Mouse (Mus musculus): ENCODE results near the gene Cav1. TPM values are rescaled to one million over a fixed set of nuclear protein-coding genes. Genes with fewer than 3 reads are reported as not detected.

Gene Cav1
- total RNA-seq, 1 experiment from 2014 or later = not detected

- ATAC-seq (replicated peaks; ENCODE audit: low read depth, poor library complexity, severe bottlenecking) = no peak
These were observed 10.4 kb downstream of the Cav1 start for GRCm38 (mm10) chr6:17316294-17317166.

- no peak for ATAC-seq (replicated peaks; ENCODE audit: low read depth, poor library complexity, severe bottlenecking)
These were observed 11.0 kb downstream of the Cav1 start for GRCm38 (mm10) chr6:17317167-17317524.

GRCm38 (mm10) chr6:17317944-17318343 lies 11.8 kb downstream of the Cav1 start:
- no peak for ATAC-seq (replicated peaks; ENCODE audit: low read depth, poor library complexity, severe bottlenecking)

GRCm38 (mm10) chr6:17321976-17322375 lies 15.8 kb downstream of the Cav1 start:
- ATAC-seq (replicated peaks; ENCODE audit: low read depth, poor library complexity, severe bottlenecking) = no peak

- no peak for ATAC-seq (replicated peaks; ENCODE audit: low read depth, poor library complexity, severe bottlenecking)
These were observed 21.1 kb downstream of the Cav1 start for GRCm38 (mm10) chr6:17327216-17327615.

GRCm38 (mm10) chr6:17329801-17330200 lies 23.7 kb downstream of the Cav1 start:
- no peak for ATAC-seq (replicated peaks; ENCODE audit: low read depth, poor library complexity, severe bottlenecking)

GRCm38 (mm10) chr6:17337724-17338123 lies 31.6 kb downstream of the Cav1 start:
- no peak for ATAC-seq (replicated peaks; ENCODE audit: low read depth, poor library complexity, severe bottlenecking)

GRCm38 (mm10) chr6:17340406-17340805 lies 34.3 kb downstream of the Cav1 start:
- no peak for ATAC-seq (replicated peaks; ENCODE audit: low read depth, poor library complexity, severe bottlenecking)

- no peak for ATAC-seq (replicated peaks; ENCODE audit: low read depth, poor library complexity, severe bottlenecking)
These were observed 41.9 kb downstream of the Cav1 start for GRCm38 (mm10) chr6:17348011-17348410.

- no peak for ATAC-seq (replicated peaks; ENCODE audit: low read depth, poor library complexity, severe bottlenecking)
These were observed 44.7 kb downstream of the Cav1 start for GRCm38 (mm10) chr6:17350803-17351202.

GRCm38 (mm10) chr6:17358896-17359690 lies 53.0 kb downstream of the Cav1 start:
- ATAC-seq (replicated peaks; ENCODE audit: low read depth, poor library complexity, severe bottlenecking) = 0 out of 2 replicates have a peak, but pooled peaks have one; percentile 43

GRCm38 (mm10) chr6:17362771-17363170 lies 56.6 kb downstream of the Cav1 start:
- peak; percentile 53 for ATAC-seq (replicated peaks; ENCODE audit: low read depth, poor library complexity, severe bottlenecking)

- ATAC-seq (replicated peaks; ENCODE audit: low read depth, poor library complexity, severe bottlenecking) = peak; percentile 95
These were observed 57.5 kb downstream of the Cav1 start for GRCm38 (mm10) chr6:17363446-17364179.

GRCm38 (mm10) chr6:17374326-17374725 lies 68.2 kb downstream of the Cav1 start:
- ATAC-seq (replicated peaks; ENCODE audit: low read depth, poor library complexity, severe bottlenecking) = no peak

GRCm38 (mm10) chr6:17377371-17377770 lies 71.2 kb downstream of the Cav1 start:
- no peak for ATAC-seq (replicated peaks; ENCODE audit: low read depth, poor library complexity, severe bottlenecking)

GRCm38 (mm10) chr6:17380102-17380501 lies 74.0 kb downstream of the Cav1 start:
- ATAC-seq (replicated peaks; ENCODE audit: low read depth, poor library complexity, severe bottlenecking) = no peak

GRCm38 (mm10) chr6:17381690-17382089 lies 75.6 kb downstream of the Cav1 start:
- ATAC-seq (replicated peaks; ENCODE audit: low read depth, poor library complexity, severe bottlenecking) = no peak

- peak; percentile 83 for ATAC-seq (replicated peaks; ENCODE audit: low read depth, poor library complexity, severe bottlenecking)
These were observed 79.4 kb downstream of the Cav1 start for GRCm38 (mm10) chr6:17385531-17385930.

- no peak for ATAC-seq (replicated peaks; ENCODE audit: low read depth, poor library complexity, severe bottlenecking)
These were observed 82.0 kb downstream of the Cav1 start for GRCm38 (mm10) chr6:17387991-17388710.

Data from common myeloid progenitor, adult 5-6 weeks (primary cell).